Mouse (Mus musculus): ENCODE data around the gene Mmd.

Mmd gene

DNA sequence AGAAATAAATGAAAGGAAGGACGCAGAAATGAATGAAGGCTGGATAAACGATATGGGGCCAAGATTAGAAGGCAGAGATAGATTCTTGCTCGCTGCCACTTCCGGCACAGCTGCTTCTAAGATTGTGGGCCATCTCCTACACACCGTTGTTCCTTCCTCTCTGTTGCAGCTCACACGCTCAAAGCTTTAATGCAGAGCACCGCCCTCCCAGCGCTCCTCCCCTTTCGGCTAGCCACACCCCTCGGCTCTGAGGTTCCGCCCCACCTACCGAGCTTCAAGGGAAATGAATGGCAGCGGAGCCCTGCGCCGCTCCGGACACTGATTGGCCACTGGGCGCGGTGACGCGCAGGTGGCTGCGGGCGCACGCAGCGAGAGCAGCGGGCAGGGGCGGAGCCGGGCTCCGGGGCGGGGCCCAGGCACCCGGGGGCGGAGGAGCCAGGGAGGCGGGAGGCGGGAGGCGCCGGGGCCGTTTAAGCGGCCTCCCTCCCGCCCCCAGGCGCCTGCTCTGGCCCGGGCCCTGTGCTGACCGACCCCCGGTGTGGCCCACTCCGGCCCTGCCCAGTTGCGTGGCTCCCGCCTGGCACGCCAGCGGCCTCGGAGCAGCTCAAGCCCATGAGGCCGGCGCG lies at the start of gene Mmd:
Gene Mmd, plus strand, starts transcription at position 432 of the 626 bp plus-strand sequence.
- DNase-seq, result peak; percentile 95

DNA sequence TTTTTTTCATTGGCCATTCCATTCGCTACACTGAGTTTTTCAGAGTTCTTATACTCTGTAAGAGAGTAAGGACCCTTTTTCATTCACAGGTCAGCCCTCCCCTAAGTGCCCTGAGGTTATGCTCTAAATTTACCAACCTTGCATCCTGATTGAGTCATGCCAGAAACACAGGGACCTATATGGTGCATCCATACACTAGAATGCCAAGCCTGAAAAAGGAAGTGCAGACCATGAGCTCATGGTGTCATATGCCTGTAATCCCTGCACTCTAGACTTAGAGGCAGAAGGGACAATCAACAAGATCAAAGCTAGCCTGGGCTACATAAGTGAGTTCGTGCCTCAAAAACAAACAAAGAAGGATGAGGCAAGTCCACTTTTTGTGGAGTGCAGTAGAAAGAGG lies 48.4 kb upstream of the Mmd start:
- no peak for DNase-seq

DNA sequence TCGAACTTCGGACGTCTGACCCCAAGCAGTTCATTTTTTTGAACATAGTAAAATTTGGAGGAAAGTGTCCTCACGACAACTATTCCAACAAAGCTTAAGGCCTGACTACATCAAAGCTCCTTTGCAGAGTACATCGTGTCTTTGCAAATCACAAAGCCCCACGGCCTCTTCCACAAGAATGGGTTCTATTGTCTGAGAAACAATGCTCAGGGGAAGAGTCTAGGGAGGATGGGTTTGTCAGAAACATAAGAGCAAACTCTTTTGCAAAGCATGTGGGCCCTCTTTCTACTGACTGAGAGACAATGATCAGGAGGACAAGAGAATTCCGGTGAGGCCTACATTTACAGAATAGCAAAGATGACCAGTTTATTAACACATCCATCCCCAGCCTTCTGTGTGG lies 35.0 kb upstream of the Mmd start:
- no peak for DNase-seq

DNA sequence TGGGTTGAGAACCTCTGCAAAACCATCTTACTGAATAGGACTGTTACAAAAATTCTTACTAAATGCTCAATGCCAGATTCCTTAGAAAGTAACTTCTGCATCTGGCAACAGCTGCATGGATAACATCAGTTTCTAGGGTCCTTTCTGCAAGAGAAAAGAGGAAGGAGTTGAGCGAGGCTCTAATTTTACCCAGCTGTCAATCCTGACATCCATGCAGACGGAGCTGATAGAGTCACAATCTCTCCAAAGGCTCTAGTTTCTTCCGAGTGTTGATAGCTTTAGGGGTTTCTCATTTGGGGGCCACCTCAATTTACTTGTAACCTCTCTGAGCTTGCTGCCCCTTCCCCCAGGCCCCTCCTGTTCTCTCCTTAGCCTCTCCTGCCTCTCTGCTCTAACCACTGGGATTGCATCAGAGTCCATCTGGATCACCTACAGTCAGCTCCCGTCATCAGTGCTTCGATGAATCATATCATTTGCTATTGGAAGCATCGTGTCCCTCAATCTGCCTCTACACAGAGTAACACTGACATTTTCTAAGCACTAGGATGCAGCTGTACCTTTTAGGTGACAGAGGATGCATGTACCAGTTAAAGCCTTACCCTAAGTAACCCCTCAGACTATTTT lies 29.1 kb upstream of the Mmd start:
- DNase-seq, result no peak

DNA sequence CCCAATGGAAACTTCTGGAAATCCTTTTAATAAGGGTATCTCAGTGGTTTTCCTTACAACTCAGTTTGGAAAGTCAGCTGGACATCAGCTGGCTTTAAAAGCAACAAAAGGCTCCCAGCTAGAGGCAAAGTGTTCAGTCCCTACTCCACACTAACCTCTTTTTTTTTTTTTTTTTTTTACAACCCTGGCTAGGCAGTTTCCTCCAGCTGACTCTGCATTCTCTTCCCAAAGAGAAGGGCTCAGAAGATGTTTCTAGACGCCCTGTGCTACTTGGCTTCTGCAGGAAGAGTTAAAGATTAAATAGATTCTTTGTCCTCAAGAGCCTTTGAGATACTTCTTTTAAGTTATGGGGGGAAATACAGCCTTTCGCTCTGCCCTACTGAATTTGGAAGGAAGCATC lies 28.5 kb upstream of the Mmd start:
- no peak for DNase-seq

DNA sequence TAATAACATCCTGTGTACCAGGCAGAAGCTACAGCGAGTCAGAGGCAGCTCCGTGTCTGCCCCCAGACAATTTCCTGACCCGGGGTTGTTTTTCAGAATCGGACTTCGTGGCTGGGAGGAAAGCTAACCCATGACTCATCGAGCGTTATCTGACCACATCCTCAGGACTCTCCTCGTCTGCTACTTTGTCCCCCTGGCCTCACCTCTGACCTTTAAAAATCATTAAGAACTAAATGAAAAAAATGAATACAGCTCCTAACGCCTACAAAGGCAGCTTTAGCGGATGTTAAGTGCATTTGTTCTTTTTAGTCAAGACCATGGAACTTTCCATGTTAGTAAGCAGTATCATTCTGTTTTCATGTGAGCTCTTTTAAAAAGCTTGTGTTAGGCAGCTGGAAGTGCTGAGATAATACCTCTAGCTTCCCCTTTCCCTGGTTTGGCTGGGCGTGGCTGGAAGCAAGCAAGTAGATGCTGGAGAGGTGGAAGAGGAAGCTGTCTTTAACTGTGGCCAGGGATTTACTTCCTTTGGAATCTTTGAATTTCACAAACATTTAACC lies 24.3 kb upstream of the Mmd start:
- no peak for DNase-seq

DNA sequence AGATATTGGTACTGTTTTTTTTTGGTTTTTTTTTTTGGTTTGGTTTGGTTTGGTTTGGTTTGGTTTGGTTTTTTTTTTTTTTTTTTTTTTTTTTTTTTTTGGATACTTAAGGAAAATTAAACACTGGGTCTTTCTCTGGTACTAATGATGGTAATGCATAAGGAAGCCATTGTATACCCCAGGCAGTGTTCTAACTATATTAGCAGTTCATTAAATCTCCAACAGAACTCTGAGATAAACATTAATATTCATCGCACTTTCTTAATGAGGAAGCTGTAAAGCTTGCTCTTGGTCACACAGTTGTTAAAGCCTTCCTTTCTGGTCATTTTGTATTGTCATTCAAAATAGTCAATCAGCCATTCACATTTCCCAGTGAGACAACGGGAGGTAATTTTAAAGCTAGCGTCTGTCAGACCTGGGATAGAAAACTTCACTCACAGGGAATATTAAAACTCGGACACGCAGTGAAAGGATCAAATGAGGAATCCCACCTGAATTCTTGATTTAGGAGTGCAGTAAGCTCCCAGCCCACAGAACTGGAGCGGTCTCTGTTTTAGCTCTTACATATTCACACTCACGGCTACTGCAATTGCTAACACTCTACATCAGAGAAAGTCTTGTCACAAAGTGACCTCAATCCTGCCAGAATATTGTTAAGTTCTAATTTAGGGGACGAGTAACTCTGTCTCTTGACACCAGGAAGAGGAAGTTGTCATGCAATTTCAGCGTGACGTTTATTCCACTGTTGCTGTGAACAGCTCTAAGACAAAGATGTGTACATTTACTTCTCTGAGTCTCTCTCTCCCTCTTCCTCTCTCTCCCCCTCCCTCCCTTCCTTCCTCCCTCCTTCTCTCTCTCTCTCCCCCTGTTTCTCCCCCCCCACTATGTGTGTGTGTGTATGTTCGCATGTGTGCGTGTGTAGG lies 22.0 kb upstream of the Mmd start:
- no peak for DNase-seq

DNA sequence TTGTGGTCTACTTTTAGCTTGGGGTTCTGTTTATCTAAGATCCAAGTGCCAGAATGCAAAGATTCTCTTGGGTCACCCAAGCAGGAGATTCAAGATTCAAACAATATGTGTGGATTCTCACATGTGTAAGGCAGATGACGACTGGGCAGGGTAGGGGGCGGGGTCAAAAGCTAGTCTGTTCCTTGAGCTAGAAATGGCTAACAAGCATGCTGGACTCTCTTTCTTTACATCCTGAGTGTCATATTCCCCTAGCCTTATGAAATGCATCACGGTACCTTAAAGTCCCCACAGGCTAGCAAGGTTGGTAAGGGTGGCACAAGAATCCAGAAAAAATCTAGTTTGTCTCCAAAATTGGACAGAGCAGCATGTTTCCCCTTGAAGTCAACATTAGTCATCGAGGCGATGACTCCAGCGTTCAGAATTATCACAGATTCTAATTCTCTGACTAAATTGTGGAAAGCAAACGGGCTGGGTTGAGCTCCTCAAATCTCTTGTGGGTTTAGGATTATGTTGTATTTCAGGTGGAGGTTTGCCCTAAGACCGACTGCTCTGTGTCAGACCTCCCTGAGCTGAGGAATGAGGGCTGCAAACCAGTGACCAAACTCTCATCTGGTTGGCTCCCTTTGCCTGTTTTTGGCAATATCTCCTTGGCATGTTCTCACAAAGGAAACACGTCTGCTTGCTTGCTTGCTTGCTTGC lies 20.9 kb upstream of the Mmd start:
- no peak for DNase-seq

DNA sequence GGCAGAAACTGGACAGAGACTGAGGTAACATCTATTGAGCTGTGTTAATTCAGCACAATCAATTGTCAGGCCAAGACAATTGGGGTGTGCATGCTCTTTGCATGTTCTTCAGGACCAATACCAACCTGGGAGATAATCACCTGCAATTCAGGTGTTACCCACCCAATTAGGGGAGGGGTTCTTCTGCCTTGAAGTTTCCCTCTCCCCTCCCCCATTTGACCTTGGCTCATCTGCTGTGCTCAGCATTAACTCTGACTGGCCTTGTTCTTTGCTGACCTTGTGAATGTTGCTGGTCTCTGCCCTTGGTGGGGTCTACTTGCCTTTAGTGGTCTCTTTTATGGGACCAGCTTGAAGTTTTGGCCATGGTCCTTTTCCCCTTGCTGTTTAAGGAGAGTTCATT lies 19.5 kb upstream of the Mmd start:
- DNase-seq, result no peak

DNA sequence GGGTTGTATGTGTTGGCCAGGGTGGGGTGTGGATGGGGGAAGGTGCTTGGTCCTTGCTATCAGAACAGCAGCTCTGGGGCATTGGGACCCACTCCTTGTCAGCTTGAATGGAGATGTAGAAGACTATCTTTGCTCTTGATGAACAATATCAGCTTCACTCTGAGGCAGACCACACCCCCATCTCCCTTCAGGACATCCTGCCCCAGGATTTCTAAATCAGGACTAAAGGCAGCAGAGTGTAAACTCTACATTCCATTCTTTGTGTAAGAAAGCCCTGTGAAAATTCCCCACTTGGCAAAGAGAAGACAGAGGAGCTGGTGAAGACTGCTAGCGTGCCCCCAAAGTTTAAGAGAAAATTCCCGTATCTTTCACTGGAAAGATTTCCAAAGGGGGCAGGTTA lies 18.6 kb upstream of the Mmd start:
- no peak for DNase-seq

DNA sequence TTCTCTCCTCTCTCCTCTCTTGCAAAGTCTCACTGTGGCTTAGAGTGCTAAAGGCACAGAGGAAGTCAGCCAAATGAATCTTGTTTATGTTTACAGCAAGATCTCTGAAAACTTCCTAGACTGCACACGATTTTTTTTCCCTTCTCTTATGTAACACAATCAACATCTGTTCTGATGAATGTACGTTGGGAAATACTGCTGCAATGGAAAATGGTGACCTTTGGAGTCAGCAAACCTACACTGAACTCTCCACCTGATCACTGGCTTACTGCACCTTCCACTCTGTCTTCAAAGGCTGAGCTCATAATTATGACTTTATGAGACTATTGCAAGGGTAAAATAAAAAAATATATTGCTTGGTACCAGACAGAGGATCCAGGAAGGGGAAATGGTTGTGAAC lies 17.6 kb upstream of the Mmd start:
- DNase-seq, result no peak

DNA sequence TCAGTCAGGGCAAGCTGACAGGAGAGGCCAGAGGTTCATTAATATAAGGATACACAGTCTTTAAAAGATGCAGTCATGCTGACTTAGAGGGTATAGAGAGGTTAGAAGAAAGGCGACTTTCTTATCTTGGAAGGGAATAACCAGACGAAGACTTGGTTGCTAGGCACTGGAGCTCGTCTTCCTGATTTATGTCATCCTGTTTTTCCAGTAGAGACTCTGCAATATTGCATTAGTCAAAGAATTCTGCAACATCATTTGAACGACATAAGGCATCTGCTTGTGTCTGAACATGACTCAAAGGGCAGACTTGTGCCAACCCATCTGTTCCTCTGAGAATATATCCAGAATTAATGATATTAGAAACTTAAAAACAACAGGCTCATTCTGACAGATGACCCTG lies 16.6 kb upstream of the Mmd start:
- DNase-seq, result no peak

DNA sequence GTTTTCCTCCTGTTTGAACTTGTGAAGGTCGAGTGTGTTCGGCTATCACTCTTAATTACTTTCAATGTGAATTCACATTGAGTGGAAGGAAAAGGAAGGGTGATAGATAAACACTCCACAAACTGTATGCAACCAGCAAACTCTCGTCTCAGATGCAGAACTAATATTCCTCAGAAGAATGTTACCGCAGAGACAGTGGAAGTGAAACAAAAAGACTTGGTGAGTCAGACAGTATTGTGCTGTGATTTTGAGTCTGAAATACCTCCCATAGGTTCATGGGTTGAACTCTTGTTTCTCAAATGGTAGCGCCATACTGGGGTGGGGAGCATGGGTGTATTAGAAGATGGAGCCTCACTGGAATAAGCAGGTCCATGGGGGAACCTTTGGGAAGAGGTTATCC lies 14.0 kb upstream of the Mmd start:
- DNase-seq, result no peak

DNA sequence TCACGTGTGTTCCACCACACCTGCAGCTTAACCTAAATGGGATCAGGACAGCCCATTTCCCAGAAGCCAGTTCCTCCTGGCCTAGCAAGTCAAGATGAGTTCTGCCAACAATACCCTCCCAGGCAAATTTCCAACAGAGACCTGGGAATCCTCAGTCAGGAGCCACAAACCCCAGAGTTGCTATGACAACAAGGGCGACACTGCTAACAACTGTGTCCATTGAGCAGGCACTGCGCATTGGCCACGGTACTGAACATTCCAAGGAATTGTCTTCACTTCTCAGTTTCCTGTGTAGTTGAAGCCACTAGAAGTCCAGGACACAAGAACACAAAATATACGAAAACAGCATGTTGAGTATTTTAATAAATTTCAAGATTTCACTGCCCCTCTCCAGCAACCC lies 11.6 kb upstream of the Mmd start:
- no peak for DNase-seq

DNA sequence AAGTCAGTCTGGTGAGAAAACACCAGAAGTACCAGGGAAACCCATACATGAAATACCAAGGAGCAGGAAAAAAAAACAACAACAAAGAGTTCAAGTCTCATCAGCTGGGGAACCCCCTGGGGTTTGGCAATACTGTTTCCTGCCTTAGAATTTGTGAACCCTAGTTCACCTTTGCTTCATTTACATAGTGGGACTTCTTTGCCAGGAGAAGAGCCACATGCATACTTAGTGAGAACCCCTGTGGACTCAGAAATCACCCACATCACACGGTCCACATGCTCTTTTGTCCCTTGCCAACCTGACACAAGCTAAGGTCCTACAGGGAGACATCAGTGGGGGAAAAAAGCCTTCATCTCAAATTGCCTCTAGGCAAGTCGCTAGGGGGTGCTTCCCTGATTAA lies 10.6 kb upstream of the Mmd start:
- no peak for DNase-seq

DNA sequence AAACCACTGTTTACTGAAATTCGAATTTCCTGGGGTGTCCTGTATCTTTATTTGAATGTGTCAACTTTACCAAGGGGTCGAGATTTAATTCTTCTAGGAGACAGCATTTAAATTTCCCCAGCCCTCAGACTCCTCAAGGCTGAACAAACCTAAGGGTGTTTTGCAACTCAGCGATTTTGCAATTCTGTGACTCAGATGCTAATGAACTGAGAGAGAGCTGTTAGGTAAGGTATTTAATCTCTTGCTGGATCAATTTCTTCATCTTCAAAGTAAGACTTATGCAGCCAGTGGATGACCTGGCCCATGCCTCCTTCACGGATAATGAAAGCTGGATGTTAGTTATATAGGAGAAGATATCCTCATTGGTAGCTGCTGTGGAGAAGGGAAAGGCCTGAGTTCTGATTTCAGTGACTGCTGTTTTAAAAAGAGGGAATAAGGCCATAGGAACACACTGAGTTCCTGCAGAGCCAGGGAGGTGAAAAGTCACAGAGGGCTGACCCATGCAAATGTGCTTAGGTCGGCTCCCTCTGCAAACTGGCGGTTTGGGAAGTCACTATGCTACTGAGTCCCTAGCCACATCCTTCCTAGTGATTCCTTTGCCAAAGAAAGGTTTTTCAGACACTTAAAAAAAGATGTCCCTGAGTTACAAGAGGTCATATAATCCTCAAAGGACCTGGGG lies 8.5 kb upstream of the Mmd start:
- no peak for DNase-seq

DNA sequence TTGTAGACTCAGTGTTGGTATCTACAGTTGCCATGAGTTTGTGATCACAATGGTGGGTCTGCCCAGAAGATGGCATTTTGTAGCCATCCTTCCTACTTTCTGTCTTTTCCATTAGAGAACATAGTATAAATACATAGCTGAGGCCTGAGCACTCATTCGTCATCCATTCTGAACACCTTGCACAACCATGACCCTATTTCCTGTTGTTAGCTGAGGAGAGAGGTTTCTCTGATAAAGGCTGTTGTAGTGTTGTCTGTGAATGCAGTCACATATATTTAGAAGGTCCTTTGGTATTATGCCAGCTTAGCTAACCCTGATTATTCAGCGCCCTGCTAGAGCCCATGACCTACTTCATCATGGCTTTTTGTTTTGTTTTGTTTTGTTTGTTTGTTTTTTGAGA lies 7.4 kb upstream of the Mmd start:
- DNase-seq, result no peak

DNA sequence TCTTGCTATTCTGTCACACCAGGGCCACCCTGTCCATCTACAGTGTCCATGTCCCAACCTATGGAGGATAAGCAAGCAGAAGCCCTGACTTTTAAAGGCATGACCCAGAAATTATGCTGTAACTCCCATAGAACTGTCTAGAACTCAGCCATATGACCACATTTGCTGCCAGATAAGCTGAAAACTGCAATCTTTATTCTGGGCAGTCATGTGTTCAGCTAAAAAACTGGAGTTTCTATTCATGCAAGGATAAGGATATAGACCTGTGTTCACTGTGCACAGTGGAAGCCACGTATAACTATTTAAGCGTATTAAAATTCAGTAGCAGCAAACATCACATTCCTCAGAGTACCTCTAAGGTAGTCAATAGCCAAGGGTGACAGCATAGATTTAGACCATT lies 6.0 kb upstream of the Mmd start:
- DNase-seq, result no peak

DNA sequence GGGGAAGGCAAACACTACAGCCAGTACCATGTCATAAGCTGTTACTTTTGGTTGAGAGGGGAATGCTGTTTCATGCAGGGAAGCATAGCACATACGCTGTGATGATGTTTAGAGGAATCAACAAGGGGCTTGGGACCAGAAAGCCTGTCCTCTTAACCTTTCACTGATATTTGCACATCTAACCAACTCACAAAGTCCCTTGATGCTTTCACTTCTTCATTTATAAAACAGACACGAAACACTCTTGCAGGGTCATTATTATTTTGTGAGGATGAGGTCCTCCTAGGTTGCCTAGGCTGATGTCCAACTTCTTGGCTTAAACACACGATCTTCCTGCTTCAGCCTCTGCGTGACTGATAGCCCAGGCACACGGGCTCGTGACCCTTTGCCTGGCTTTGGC lies 3.6 kb upstream of the Mmd start:
- DNase-seq, result no peak

DNA sequence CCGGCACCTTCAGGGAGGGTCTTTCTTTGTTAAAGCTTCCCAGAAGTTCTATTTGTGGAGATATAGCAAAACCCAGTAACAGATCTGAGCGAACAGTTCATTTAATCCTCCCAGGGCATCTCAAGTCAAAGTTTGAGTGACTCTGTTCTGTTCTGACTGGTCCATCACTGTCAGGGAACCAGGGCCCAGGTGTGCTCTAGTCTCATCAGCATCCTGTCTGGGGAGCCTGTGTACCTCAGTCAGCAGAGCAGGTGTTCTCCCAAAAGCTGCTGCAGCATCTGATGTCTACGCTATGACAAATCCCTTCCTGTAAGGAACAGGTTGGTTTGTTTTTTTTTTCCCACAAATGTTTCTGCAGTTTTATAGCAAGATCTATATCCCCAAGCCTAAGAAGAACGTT lies 2.6 kb upstream of the Mmd start:
- no peak for DNase-seq

DNA sequence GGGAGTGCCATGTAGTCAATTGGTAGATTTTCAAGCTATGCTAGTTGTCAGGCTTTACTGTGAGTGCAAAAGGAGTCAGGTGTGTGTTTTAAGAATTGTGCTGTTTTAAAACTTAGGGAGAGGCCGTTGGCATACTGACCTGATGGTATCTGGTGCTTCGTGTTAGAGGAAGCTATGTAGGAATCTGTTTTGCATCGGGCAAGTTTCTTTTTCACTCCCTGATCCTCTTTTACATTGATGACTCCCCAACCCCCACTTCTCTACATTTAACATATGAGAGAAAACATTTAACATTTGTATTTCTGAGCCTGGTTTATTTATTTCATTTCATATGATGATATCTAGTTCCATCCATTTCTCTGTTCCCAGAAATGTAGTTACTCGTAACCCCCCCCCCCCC lies 1.5 kb upstream of the Mmd start:
- no peak for DNase-seq

DNA sequence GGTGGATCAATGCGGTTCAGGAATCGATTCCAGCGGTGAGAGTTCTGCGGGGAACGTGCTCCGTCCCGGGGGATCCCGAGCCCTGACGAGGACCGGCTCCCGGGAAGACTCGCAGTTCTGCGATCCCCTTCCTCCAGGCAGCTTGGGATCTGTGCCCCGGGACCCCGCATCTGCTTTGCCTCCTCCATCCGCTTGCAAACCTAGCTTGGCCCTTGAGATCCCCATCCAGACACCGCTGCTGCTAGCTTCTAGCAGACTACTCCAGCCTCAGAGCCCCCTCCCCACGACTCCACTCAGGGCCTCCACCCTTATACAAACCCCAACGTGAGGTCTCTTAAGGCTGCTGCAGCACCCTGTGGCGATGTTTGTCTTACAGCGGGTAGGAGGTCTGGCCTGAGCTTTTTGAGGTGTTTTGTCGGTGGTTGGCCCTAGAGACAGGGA lies 465 bp downstream of the Mmd start:
- DNase-seq, result no peak

DNA sequence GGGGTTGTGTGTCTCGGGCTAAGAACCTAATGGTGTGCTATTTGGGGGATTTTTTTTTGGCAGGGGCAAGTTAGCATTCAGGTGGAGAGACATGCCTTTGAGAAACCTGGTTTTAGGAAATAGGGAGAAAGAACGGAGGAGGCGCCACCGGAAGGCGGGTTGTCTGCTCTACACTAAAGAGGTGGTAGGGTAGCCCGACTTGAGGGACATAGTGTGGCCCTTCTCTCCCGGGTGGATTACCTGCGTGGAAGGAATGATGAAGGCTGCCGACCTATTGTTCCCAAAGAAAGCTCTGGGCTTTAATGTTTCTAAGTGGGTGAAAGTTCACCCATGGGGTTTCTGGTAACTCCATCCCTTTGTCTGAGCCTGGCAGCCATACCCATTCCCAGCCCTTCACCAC lies 933 bp downstream of the Mmd start:
- DNase-seq, result no peak
